Mouse (Mus musculus): ENCODE results near the gene Noxred1. TPM values are rescaled to one million over a fixed set of nuclear protein-coding genes. Genes with fewer than 3 reads are reported as not detected.
A peak's percentile ranks its signal among the peaks of the same experiment; 100 is the strongest.
"Not testable (repeated sequence)": the region's sequence is repeated elsewhere in the genome, so short reads cannot be mapped to it uniquely, and the experiment has no call there.

Noxred1 gene
- total RNA-seq, 2 experiments from 2014 or later: 1.7 to 2.0 TPM

- intact Hi-C loops (cut with DNase I): no loop called here
- no peak for DNase-seq (ENCODE audit: low spot score in 2 of 2)
Measured at GRCm38 (mm10) chr12:87250161-87250560, 11.6 kb upstream of the Noxred1 start.

- peak in 1 of 2 experiments; percentile 20 for DNase-seq (ENCODE audit: low spot score in 2 of 2)
- intact Hi-C loops (cut with DNase I): no loop called here
Measured at GRCm38 (mm10) chr12:87236882-87237483, 1.5 kb downstream of the Noxred1 start.

GRCm38 (mm10) chr12:87230379-87230895 is 8.1 kb downstream of the Noxred1 start:
- no peak for DNase-seq (ENCODE audit: low spot score in 2 of 2)
- intact Hi-C loops (cut with DNase I): no loop called here

GRCm38 (mm10) chr12:87229633-87230032 is 8.9 kb downstream of the Noxred1 start:
- intact Hi-C loops (cut with DNase I): no loop called here
- no peak for DNase-seq (ENCODE audit: low spot score in 2 of 2)

- no peak for DNase-seq (ENCODE audit: low spot score in 2 of 2)
- intact Hi-C loops (cut with DNase I): no loop called here
Measured at GRCm38 (mm10) chr12:87226801-87227200, 11.7 kb downstream of the Noxred1 start.

- intact Hi-C loops (cut with DNase I): no loop called here
- DNase-seq (ENCODE audit: low spot score in 2 of 2): no peak
Measured at GRCm38 (mm10) chr12:87224950-87225349, 13.6 kb downstream of the Noxred1 start.

- DNase-seq (ENCODE audit: low spot score in 2 of 2): no peak
- intact Hi-C loops (cut with DNase I): no loop called here
Measured at GRCm38 (mm10) chr12:87219362-87219761, 19.2 kb downstream of the Noxred1 start.

- no peak for DNase-seq (ENCODE audit: low spot score in 2 of 2)
Measured at GRCm38 (mm10) chr12:87217596-87217995, 20.9 kb downstream of the Noxred1 start.

GRCm38 (mm10) chr12:87216053-87216452 is 22.5 kb downstream of the Noxred1 start:
- no peak for DNase-seq (ENCODE audit: low spot score in 2 of 2)
- intact Hi-C loops (cut with DNase I): no loop called here

More at GRCm38 (mm10) chr12:87217596-87217995, 20.9 kb downstream of the Noxred1 start:
- intact Hi-C loops (cut with DNase I): no loop called here

GRCm38 (mm10) chr12:87212844-87213606 is 25.5 kb downstream of the Noxred1 start:
- DNase-seq (ENCODE audit: low spot score in 2 of 2): no peak
- intact Hi-C loops (cut with DNase I): no loop called here

GRCm38 (mm10) chr12:87205789-87206188 is 32.7 kb downstream of the Noxred1 start:
- intact Hi-C loops (cut with DNase I); DNase-seq (ENCODE audit: low spot score in 2 of 2): not testable (repeated sequence)

GRCm38 (mm10) chr12:87201694-87202093 is 36.8 kb downstream of the Noxred1 start:
- intact Hi-C loops (cut with DNase I): loop anchor here (2.0 kb wide), 1 partner anchor 55 kb away; the partner anchor contains the start of genes Gstz1 and Pomt2
- no peak for DNase-seq (ENCODE audit: low spot score in 2 of 2)

GRCm38 (mm10) chr12:87199973-87200586 is 38.5 kb downstream of the Noxred1 start, which contains the start of gene Tmed8:
Tmed8 (minus strand) TSS chr12:87200454.
- intact Hi-C loops (cut with DNase I): loop anchor here (2.0 kb wide), 1 partner anchor 53 kb away; the partner anchor contains the start of genes Gstz1 and Pomt2

GRCm38 (mm10) chr12:87199206-87199972 is 39.1 kb downstream of the Noxred1 start, which contains the start of gene Samd15:
Samd15 (plus strand) TSS chr12:87199723.
- intact Hi-C loops (cut with DNase I): no loop called here
- DNase-seq (ENCODE audit: low spot score in 2 of 2): peak; percentile 40 to 45

More at GRCm38 (mm10) chr12:87199973-87200586, 38.5 kb downstream of the Noxred1 start, which contains the start of gene Tmed8:
- DNase-seq (ENCODE audit: low spot score in 2 of 2): peak; percentile 81 to 85

GRCm38 (mm10) chr12:87198792-87199191 is 39.7 kb downstream of the Noxred1 start:
- intact Hi-C loops (cut with DNase I): no loop called here
- no peak for DNase-seq (ENCODE audit: low spot score in 2 of 2)

GRCm38 (mm10) chr12:87196310-87196709 is 42.2 kb downstream of the Noxred1 start:
- DNase-seq (ENCODE audit: low spot score in 2 of 2): no peak
- intact Hi-C loops (cut with DNase I): no loop called here

- intact Hi-C loops (cut with DNase I): no loop called here
Measured at GRCm38 (mm10) chr12:87195069-87195468, 43.5 kb downstream of the Noxred1 start.

GRCm38 (mm10) chr12:87193008-87193407 is 45.5 kb downstream of the Noxred1 start:
- DNase-seq (ENCODE audit: low spot score in 2 of 2): no peak
- intact Hi-C loops (cut with DNase I): no loop called here

More at GRCm38 (mm10) chr12:87195069-87195468, 43.5 kb downstream of the Noxred1 start:
- no peak for DNase-seq (ENCODE audit: low spot score in 2 of 2)

GRCm38 (mm10) chr12:87177631-87178030 is 60.9 kb downstream of the Noxred1 start:
- intact Hi-C loops (cut with DNase I): no loop called here
- DNase-seq (ENCODE audit: low spot score in 2 of 2): no peak

All from left cerebral cortex, postnatal 25 days (tissue).